Mouse (Mus musculus) testis, adult 2 months (tissue): ENCODE measurements around the gene Ap5z1.

Experiments
- CTCF ChIP-seq: fragments of 200-500 bp; IDR thresholded peaks from 2 replicates; pipeline ENCODE4 v1.5.1; 2012; ENCODE audit warnings: low read depth, mild to moderate bottlenecking, inconsistent platforms, low read length, moderate library complexity; ENCODE audit not compliant: control insufficient read depth, insufficient read depth, insufficient replicate concordance
- POLR2A ChIP-seq: fragments of 200-500 bp; IDR thresholded peaks from 2 replicates; pipeline ENCODE4 v1.6.1; 2012; ENCODE audit warnings: low read depth, mild to moderate bottlenecking, inconsistent platforms, low read length, moderate library complexity; ENCODE audit not compliant: control insufficient read depth

DNA sequence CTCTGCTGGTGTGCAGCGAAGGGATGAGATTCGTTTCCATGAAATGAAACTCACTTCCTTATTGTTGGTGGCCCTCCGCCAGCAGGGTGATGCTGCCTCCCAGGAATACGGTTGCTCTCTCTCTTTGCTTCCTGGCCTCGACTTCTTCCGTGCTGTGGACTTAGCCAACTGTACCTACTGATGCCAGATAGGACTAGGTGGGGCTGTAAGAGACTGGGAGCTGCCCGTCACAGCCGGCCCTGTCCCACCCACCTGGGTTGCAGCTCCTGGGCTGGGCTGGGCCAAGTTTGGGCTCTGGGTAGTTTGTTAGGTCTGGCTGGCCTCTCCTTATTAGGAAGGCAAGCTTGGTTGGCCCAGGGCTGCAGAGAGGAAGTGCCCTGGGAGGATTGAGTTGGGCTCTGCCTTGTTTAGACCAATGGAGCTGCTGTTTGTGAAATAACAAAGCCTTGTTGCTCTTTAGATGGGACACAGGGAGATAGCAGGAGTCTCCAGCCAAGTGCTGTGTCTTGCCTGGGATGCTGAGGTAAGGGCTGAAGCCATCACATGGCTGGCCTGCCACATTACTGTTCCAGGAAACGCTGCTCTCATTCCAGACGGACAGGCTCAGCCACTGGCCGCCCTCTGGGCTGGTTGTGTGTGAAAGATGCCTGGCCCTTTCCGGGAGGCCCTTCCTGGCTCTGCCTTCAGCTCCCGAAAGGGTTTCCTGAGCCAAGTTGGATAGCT lies 39.0 kb upstream of the Ap5z1 start:
- TF ChIP-seq POLR2A (no peak), CTCF (no peak)
